Mouse (Mus musculus) C2C12 (cell line): ENCODE measurements around the gene Gm4553.
A peak's percentile ranks its signal among the peaks of the same experiment; 100 is the strongest.
"Not testable (repeated sequence)": the region's sequence is repeated elsewhere in the genome, so short reads cannot be mapped to it uniquely, and the experiment has no call there.

Source experiments
- CEBPB ChIP-seq: IDR thresholded peaks from one replicate; pipeline ENCODE4 v1.6.1; 2011; ENCODE audit warnings: low read depth, mild to moderate bottlenecking, control low read depth, moderate library complexity
- CTCF ChIP-seq: IDR thresholded peaks from one replicate; pipeline ENCODE4 v1.5.1; 2011; ENCODE audit not compliant: control insufficient read depth, insufficient read depth, insufficient read length
- MAX ChIP-seq: IDR thresholded peaks from one replicate; pipeline ENCODE4 v1.6.1; 2011; ENCODE audit warnings: mild to moderate bottlenecking, control low read depth
- MYOD1 ChIP-seq: IDR thresholded peaks from one replicate; pipeline ENCODE4 v1.6.1; 2011; ENCODE audit warnings: low read depth; ENCODE audit not compliant: control insufficient read depth, insufficient read length
- MYOG ChIP-seq: IDR thresholded peaks from one replicate; pipeline ENCODE4 v1.6.1; 2011; ENCODE audit not compliant: control insufficient read depth, insufficient read length; ENCODE audit errors: extremely low read depth
- USF1 ChIP-seq: IDR thresholded peaks from one replicate; pipeline ENCODE4 v1.6.1; 2011; ENCODE audit warnings: low read depth, mild to moderate bottlenecking, control low read depth, moderate library complexity

- TF ChIP-seq CTCF, CEBPB, MAX, MYOG, USF1: not testable (repeated sequence)
- TF ChIP-seq MYOD1, result peak; percentile 82
These were observed 22.0 kb downstream of the Gm4553 start for GRCm38 (mm10) chr7:142143506-142144010.
